In the genomic region with DNA sequence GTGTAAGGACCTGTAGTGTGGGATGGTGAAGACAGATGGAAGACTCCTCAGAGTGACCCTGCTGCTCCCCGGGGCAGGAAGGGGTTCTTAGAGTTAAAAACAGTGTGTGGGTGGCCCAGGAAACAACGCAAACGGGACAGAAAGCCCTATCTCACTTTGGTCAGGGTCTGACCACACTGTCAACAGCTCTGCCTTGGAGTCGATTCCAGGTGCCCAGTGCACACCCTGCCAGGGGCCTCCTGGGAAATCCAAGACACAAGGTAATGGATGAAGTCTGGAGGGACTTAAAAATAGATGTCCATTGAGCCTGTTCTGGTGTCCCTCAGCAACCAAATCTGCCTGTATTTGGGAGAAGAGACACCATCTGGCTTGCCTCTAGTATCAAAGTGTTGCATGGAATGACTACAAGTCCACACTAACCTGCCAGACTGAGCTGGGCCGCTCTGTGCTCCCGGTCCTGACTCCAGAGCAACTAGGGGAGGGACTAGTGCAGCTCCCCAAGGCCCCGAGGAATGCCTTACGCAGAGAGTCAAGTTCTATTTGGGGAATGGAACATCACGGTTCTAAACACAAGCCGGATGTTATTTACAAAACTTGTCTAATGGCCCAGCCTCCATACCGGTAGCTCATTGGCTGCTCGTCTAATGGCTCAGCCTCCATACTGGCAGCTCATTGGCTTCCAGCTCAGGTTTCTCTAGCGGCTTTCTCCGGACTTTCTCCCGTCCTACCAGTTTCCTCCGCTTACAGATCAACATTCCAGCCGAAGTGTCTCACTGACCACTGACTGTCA, we compare ENCODE assay signal across 8 mouse cellular contexts. TPM values are rescaled to one million over a fixed set of nuclear protein-coding genes. Genes with fewer than 3 reads are reported as not detected.
DNase-seq lines count a peak whose midpoint lies in the region; ATAC-seq and TF ChIP-seq lines count a peak whose summit lies in the region.

No protein-coding gene starts in this region.

- peak overlapping the region; percentile 38 for H3K9ac ChIP-seq in forebrain, postnatal 0 days
- H3K9ac ChIP-seq in lung, postnatal 0 days (replicated peaks; ENCODE audit: low read depth): peak overlapping the region; percentile 46

- no peaks in the 10 kb centered on the region for H3K27me3 ChIP-seq in cerebellum, adult 2 months (ENCODE audit: control insufficient read depth, insufficient read depth, low read length)
- no peaks in the 10 kb centered on the region for H3K27me3 ChIP-seq in forebrain, postnatal 0 days (ENCODE audit: insufficient read depth, low read length)
- 0 out of 2 replicates have a peak, but pooled peaks cover 3% of the 10 kb centered on the region for H3K27me3 ChIP-seq in hindbrain, embryonic 10.5 days (ENCODE audit: insufficient read depth, poor library complexity, severe bottlenecking)
- no peaks in the 10 kb centered on the region for H3K27me3 ChIP-seq in lung, postnatal 0 days (replicated peaks; ENCODE audit: insufficient read depth, low read length)

- no peaks in the 10 kb centered on the region for H3K36me3 ChIP-seq in forebrain, postnatal 0 days (ENCODE audit: insufficient read depth)
- H3K36me3 ChIP-seq in hindbrain, embryonic 10.5 days: no peaks in the 10 kb centered on the region
- no peaks in the 10 kb centered on the region for H3K36me3 ChIP-seq in lung, postnatal 0 days (ENCODE audit: insufficient read depth, low read length)

- H3K4me1 ChIP-seq in cerebellum, adult 2 months (ENCODE audit: control insufficient read depth, insufficient read depth, low read length): peaks cover 21% of the 10 kb centered on the region
- H3K4me1 ChIP-seq in forebrain, postnatal 0 days (ENCODE audit: insufficient read depth): peaks cover 11% of the 10 kb centered on the region
- peaks cover 64% of the 10 kb centered on the region for H3K4me1 ChIP-seq in hindbrain, embryonic 10.5 days (replicated peaks)
- peaks cover 64% of the 10 kb centered on the region for H3K4me1 ChIP-seq in lung, postnatal 0 days (ENCODE audit: insufficient read depth, low read depth, low read length)

- WGBS in cerebellum, adult 2 months: 11% methylated on average over 17 of the region's 17 CpGs
- 10% methylated on average over 17 of the region's 17 CpGs for WGBS in forebrain, postnatal 0 days
- WGBS in hindbrain, embryonic 10.5 days: 12% methylated on average over 17 of the region's 17 CpGs
- 2% methylated on average over 17 of the region's 17 CpGs for WGBS in lung, postnatal 0 days

- no peak for TF ChIP-seq CTCF in cerebellum, adult 2 months (IDR thresholded peaks at IDR 0.05; ENCODE audit: borderline replicate concordance, insufficient read depth, low read depth, low read length)
- TF ChIP-seq CTCF in forebrain, postnatal 0 days (IDR thresholded peaks at IDR 0.05; ENCODE audit: low read depth): no peak
- no peak for TF ChIP-seq CTCF in lung, postnatal 0 days (IDR thresholded peaks at IDR 0.05)

- no peaks in the 10 kb centered on the region for H3K9me3 ChIP-seq in forebrain, postnatal 0 days (ENCODE audit: low read length)
- no peaks in the 10 kb centered on the region for H3K9me3 ChIP-seq in hindbrain, embryonic 10.5 days
- H3K9me3 ChIP-seq in lung, postnatal 0 days (ENCODE audit: low read length): no peaks in the 10 kb centered on the region

- ATAC-seq in forebrain, postnatal 0 days: peak; percentile 77
- ATAC-seq in lung, postnatal 0 days: peak; percentile 85

- H3K4me2 ChIP-seq in forebrain, postnatal 0 days (ENCODE audit: low read depth): peak overlapping the region; percentile 60
- peak overlapping the region; percentile 54 for H3K4me2 ChIP-seq in lung, postnatal 0 days (replicated peaks; ENCODE audit: low read depth, low read length)

- TF ChIP-seq POLR2A in cerebellum, adult 2 months (IDR thresholded peaks at IDR 0.05; ENCODE audit: borderline replicate concordance, insufficient read depth, low read length): peak; percentile 32; the same call in 1 of the 2 replicates

- peak; percentile 95 for DNase-seq in Muller cell, postnatal 12 days (ENCODE audit: inconsistent ontology term)
- DNase-seq in cerebellum, adult 2 months: peak; percentile 58 to 72
- peak; percentile 81 for DNase-seq in forebrain, postnatal 0 days
- peak; percentile 77 for DNase-seq in hindbrain, embryonic 10.5 days (ENCODE audit: low spot score)
- DNase-seq in layer of hippocampus, adult 9-10 months (ENCODE audit: low spot score): peak; percentile 75
- DNase-seq in lung, postnatal 0 days (ENCODE audit: low spot score): peak; percentile 99
- peak; percentile 63 for DNase-seq in ovary, postnatal 10 days (ENCODE audit: low spot score)
- DNase-seq in urinary bladder, postnatal 14 days (ENCODE audit: low spot score): peak; percentile 87

- peak overlapping the region; percentile 76 for H3K27ac ChIP-seq in cerebellum, adult 2 months (ENCODE audit: insufficient read depth, low read length)
- peak overlapping the region; percentile 76 for H3K27ac ChIP-seq in forebrain, postnatal 0 days (ENCODE audit: low read depth, low read length)
- H3K27ac ChIP-seq in hindbrain, embryonic 10.5 days: peak overlapping the region; percentile 88
- H3K27ac ChIP-seq in lung, postnatal 0 days (ENCODE audit: low read length): peak overlapping the region; percentile 97

- H3K4me3 ChIP-seq in cerebellum, adult 2 months (replicated peaks; ENCODE audit: insufficient read depth, low read depth, low read length): peak overlapping the region; percentile 36
- peak overlapping the region; percentile 35 for H3K4me3 ChIP-seq in forebrain, postnatal 0 days (ENCODE audit: low read depth, low read length)
- peak overlapping the region; percentile 55 for H3K4me3 ChIP-seq in hindbrain, embryonic 10.5 days
- H3K4me3 ChIP-seq in lung, postnatal 0 days (ENCODE audit: low read depth, low read length): peak overlapping the region; percentile 19

- peak; percentile 98 for TF ChIP-seq EP300 in lung, postnatal 0 days (IDR thresholded peaks at IDR 0.05)

RNA-seq across cellular contexts. Expression of a gene that starts 12.1 kb away (rescaled TPM):
- polyA plus RNA-seq in cerebellum, adult 2 months (2012; rRNA removed): not detected in 2 replicates
- total RNA-seq in forebrain, postnatal 0 days (2014; rRNA removed): 0.19 and 0.46 TPM in 2 replicates
- 0.30 and 0.41 TPM in 2 replicates for polyA plus RNA-seq in forebrain, postnatal 0 days (2015; fragmentation: Nextera tagmentation; extraction: Ambion mirVana)
- not detected in 2 replicates for polyA plus RNA-seq in hindbrain, embryonic 10.5 days (2016; fragmentation: Nextera tagmentation; extraction: Ambion mirVana)
- polyA plus RNA-seq in lung, postnatal 0 days (2015; fragmentation: Nextera tagmentation; extraction: Ambion mirVana): 0.29 TPM in 1 of 2 replicates, not detected in the other

RNA-seq across cellular contexts. Expression of a gene that starts 20.0 kb away (rescaled TPM):
- 11.9 and 15.3 TPM in 2 replicates for polyA plus RNA-seq in cerebellum, adult 2 months (2012; rRNA removed)
- 9.2 and 11.9 TPM in 2 replicates for total RNA-seq in forebrain, postnatal 0 days (2014; rRNA removed)
- polyA plus RNA-seq in forebrain, postnatal 0 days (2015; fragmentation: Nextera tagmentation; extraction: Ambion mirVana): 10.1 and 12.0 TPM in 2 replicates
- polyA plus RNA-seq in hindbrain, embryonic 10.5 days (2016; fragmentation: Nextera tagmentation; extraction: Ambion mirVana): 100.0 and 117 TPM in 2 replicates
- polyA plus RNA-seq in lung, postnatal 0 days (2015; fragmentation: Nextera tagmentation; extraction: Ambion mirVana): 177 and 184 TPM in 2 replicates

Comparison
In these comparisons a context has a peak if more than half of its experiments do, and no peak if none do; other contexts are left out.
1. Peak in every context shown above with its lines: DNase-seq, ATAC-seq, H3K4me3 ChIP-seq and H3K27ac ChIP-seq.